Mouse (Mus musculus) CH12.LX (cell line): ENCODE measurements around the gene Calhm1. TPM values are rescaled to one million over a fixed set of nuclear protein-coding genes. Genes with fewer than 3 reads are reported as not detected.

Experiments used
- DNase-seq: peaks from one replicate; pipeline ENCODE4 v3.0.0-alpha.2; 2013; ENCODE audit errors: extremely low read depth
- H3K27ac ChIP-seq: 2 replicates; pipeline ENCODE4 v1.5.1; 2012; ENCODE audit warnings: low read depth, mild to moderate bottlenecking, control low read depth, moderate library complexity; ENCODE audit not compliant: insufficient read depth
- H3K27me3 ChIP-seq: replicated peaks from 2 replicates; pipeline ENCODE3; 2012; ENCODE audit warnings: inconsistent platforms
- H3K36me3 ChIP-seq, 2 experiments: replicated peaks in 1 of 2; 2 replicates each; pipeline versions ENCODE3 to v1.6.1; 2012; ENCODE audit warnings: inconsistent platforms in 1 of 2, low read length in 1 of 2, mild to moderate bottlenecking in 1 of 2, mixed read lengths in 1 of 2, moderate library complexity in 1 of 2; ENCODE audit not compliant: control insufficient read depth in 1 of 2, insufficient read depth in 1 of 2
- H3K4me1 ChIP-seq, 2 experiments: 2 replicates each; pipeline ENCODE4 v1.6.1; 2012; ENCODE audit warnings: inconsistent platforms in 1 of 2, moderate library complexity in 1 of 2; ENCODE audit not compliant: insufficient read depth in 2 of 2, control insufficient read depth in 1 of 2
- H3K4me2 ChIP-seq: 2 replicates; pipeline ENCODE4 v1.6.1; 2012; ENCODE audit warnings: low read depth, mild to moderate bottlenecking, control low read depth; ENCODE audit not compliant: poor library complexity, insufficient read depth, severe bottlenecking
- H3K4me3 ChIP-seq, 3 experiments: fragments of 150-350 bp in 1 of 3; sonication (generic) in 1 of 3; replicated peaks in 1 of 3; 2 replicates each; pipeline versions ENCODE3 to v1.5.1; 2011 to 2012; ENCODE audit warnings: low read depth in 2 of 3, low read length in 2 of 3, mild to moderate bottlenecking in 2 of 3, moderate library complexity in 2 of 3, control low read depth in 1 of 3, improper control_type of control experiment in 1 of 3, inconsistent platforms in 1 of 3, mixed read lengths in 1 of 3; ENCODE audit not compliant: poor library complexity in 1 of 3
- H3K79me2 ChIP-seq: replicated peaks from 2 replicates; pipeline ENCODE4 v1.6.1; 2012; ENCODE audit warnings: mild to moderate bottlenecking, moderate library complexity; ENCODE audit not compliant: control insufficient read depth, poor library complexity, insufficient read depth, severe bottlenecking; ENCODE audit errors: extremely low read depth
- H3K9ac ChIP-seq: 2 replicates; pipeline ENCODE4 v1.6.1; 2012; ENCODE audit warnings: low read depth, mild to moderate bottlenecking, control low read depth, moderate library complexity; ENCODE audit not compliant: insufficient read depth
- H3K9me3 ChIP-seq: replicated peaks from 2 replicates; pipeline ENCODE3; 2012; ENCODE audit warnings: low read length, inconsistent platforms, mixed read lengths
- CHD2 ChIP-seq: IDR thresholded peaks from 2 replicates; pipeline ENCODE4 v1.6.1; 2011; ENCODE audit warnings: low read length, improper control_type of control experiment
- CTCF ChIP-seq, 2 experiments: IDR thresholded peaks in 1 of 2; conservative IDR thresholded peaks in 1 of 2; 2 replicates each; pipeline ENCODE4 v1.5.1; 2011 to 2012; ENCODE audit warnings: low read depth in 2 of 2, low read length in 2 of 2, improper control_type of control experiment in 1 of 2, inconsistent platforms in 1 of 2, mild to moderate bottlenecking in 1 of 2, moderate library complexity in 1 of 2
- E2F4 ChIP-seq: IDR thresholded peaks from 2 replicates; pipeline ENCODE4 v1.6.1; 2011; ENCODE audit warnings: low read depth, low read length, improper control_type of control experiment; ENCODE audit not compliant: insufficient replicate concordance
- ELF1 ChIP-seq: IDR thresholded peaks from 2 replicates; pipeline ENCODE4 v1.6.1; 2014; ENCODE audit warnings: low read depth, mild to moderate bottlenecking, inconsistent platforms, low read length, improper control_type of control experiment
- EP300 ChIP-seq: IDR thresholded peaks from 2 replicates; pipeline ENCODE4 v1.6.1; 2011; ENCODE audit warnings: low read length, improper control_type of control experiment
- GABPA ChIP-seq: IDR thresholded peaks from 2 replicates; pipeline ENCODE4 v1.6.1; 2012; ENCODE audit warnings: low read depth, low read length, improper control_type of control experiment, inconsistent platforms; ENCODE audit not compliant: insufficient replicate concordance
- HCFC1 ChIP-seq: IDR thresholded peaks from 2 replicates; pipeline ENCODE4 v1.6.1; 2012; ENCODE audit warnings: low read depth, mild to moderate bottlenecking, inconsistent platforms, low read length, improper control_type of control experiment
- JUN ChIP-seq: IDR thresholded peaks from 2 replicates; pipeline ENCODE4 v1.6.1; 2011; ENCODE audit warnings: low read depth, mild to moderate bottlenecking, low read length, improper control_type of control experiment, moderate library complexity; ENCODE audit not compliant: insufficient read depth
- JUND ChIP-seq: conservative IDR thresholded peaks from 2 replicates; pipeline ENCODE4 v1.6.1; 2011; ENCODE audit warnings: low read depth, low read length, improper control_type of control experiment
- MAFK ChIP-seq: IDR thresholded peaks from 2 replicates; pipeline ENCODE4 v1.6.1; 2011; ENCODE audit warnings: low read length, improper control_type of control experiment; ENCODE audit not compliant: insufficient replicate concordance
- MAZ ChIP-seq: IDR thresholded peaks from 2 replicates; pipeline ENCODE4 v1.6.1; 2012; ENCODE audit warnings: low read depth, mild to moderate bottlenecking, inconsistent platforms, low read length, improper control_type of control experiment, moderate library complexity
- MEF2A ChIP-seq: IDR thresholded peaks from 2 replicates; pipeline ENCODE4 v1.6.1; 2014; ENCODE audit warnings: low read depth, mild to moderate bottlenecking, inconsistent platforms, low read length, improper control_type of control experiment, borderline replicate concordance
- MXI1 ChIP-seq: IDR thresholded peaks from 2 replicates; pipeline ENCODE4 v1.6.1; 2011; ENCODE audit warnings: mild to moderate bottlenecking, low read depth, low read length, improper control_type of control experiment
- NELFE ChIP-seq: IDR thresholded peaks from 2 replicates; pipeline ENCODE4 v1.6.1; 2011; ENCODE audit warnings: low read depth, low read length, improper control_type of control experiment
- PAX5 ChIP-seq: IDR thresholded peaks from 2 replicates; pipeline ENCODE4 v1.6.1; 2012; ENCODE audit warnings: low read length, inconsistent platforms, mixed read lengths
- SIN3A ChIP-seq: IDR thresholded peaks from 2 replicates; pipeline ENCODE4 v1.6.1; 2012; ENCODE audit warnings: low read length, improper control_type of control experiment, inconsistent platforms
- SMC3 ChIP-seq: IDR thresholded peaks from 2 replicates; pipeline ENCODE4 v1.6.1; 2011; ENCODE audit warnings: low read depth, low read length, improper control_type of control experiment
- TCF12 ChIP-seq: IDR thresholded peaks from 2 replicates; pipeline ENCODE4 v1.6.1; 2014; ENCODE audit warnings: low read depth, mild to moderate bottlenecking, inconsistent platforms, low read length, improper control_type of control experiment
- ZKSCAN1 ChIP-seq: IDR thresholded peaks from 2 replicates; pipeline ENCODE4 v1.6.1; 2012; ENCODE audit warnings: low read depth, inconsistent platforms, low read length, improper control_type of control experiment, borderline replicate concordance
- dilution Hi-C: fragments of 300-500 bp; cut with MboI; formaldehyde crosslinking; loops from 2 replicates; pipeline ENCODE4 v1.14.3; 2020; ENCODE audit warnings: low sequenced_read_pairs; ENCODE audit not compliant: extremely low pct_unique_long_range_greater_than_20kb, extremely low pct_ligation_motif_present
- in situ Hi-C: fragments of 300-500 bp; cut with MboI; formaldehyde crosslinking; loops from 3 replicates; pipeline ENCODE4 v1.14.3; 2019; ENCODE audit warnings: low sequenced_read_pairs, low pct_ligation_motif_present, low pct_unique_long_range_greater_than_20kb, mixed read lengths
- polyA plus RNA-seq: library from polyadenylated mRNA; unstranded; fragments of >175 nt; gene quantifications from 2 replicates; pipeline ENCODE4 v1.2.1, GENCODE M21; 2012; ENCODE audit warnings: low read depth; ENCODE audit not compliant: insufficient read length
- total RNA-seq, 2 experiments: library from RNA; depleted of rRNA; stranded (reverse); fragments of 300-350 nt in 1 of 2; fragments of >200 nt in 1 of 2; gene quantifications; 2 replicates each; pipeline ENCODE4 v1.2.3; 2012 to 2014

Gene Calhm1
- total and polyA plus RNA-seq, 3 experiments, result not detected

GRCm38 (mm10) chr19:47101080-47101479, 43.0 kb downstream of the Calhm1 start:
- Histone ChIP-seq H3K27ac (no peak overlapping the region), H3K36me3 (peaks cover 88 to 99% of the 10 kb centered on the region in 2 experiments), H3K79me2 (no peaks in the 10 kb centered on the region; the same call in 1 of the 2 replicates), H3K9me3 (no peaks in the 10 kb centered on the region), H3K4me3 (no peak overlapping the region), H3K9ac (no peak overlapping the region), H3K27me3 (no peaks in the 10 kb centered on the region), H3K4me1 (no peaks in the 10 kb centered on the region), H3K4me2 (no peak overlapping the region)
- no peak for DNase-seq
- in situ Hi-C loops, result no loop called here
- dilution Hi-C loops, result no loop called here
- TF ChIP-seq JUN (no peak), EP300 (no peak), ZKSCAN1 (no peak), GABPA (no peak), ELF1 (no peak), E2F4 (no peak), PAX5 (no peak), MXI1 (no peak), MEF2A (no peak), SMC3 (no peak), SIN3A (no peak), TCF12 (no peak), CHD2 (no peak), NELFE (no peak), CTCF (conservative IDR thresholded peaks at IDR 0.05 in 1 of 2, IDR thresholded peaks at IDR 0.05 in 1 of 2; ENCODE audit: low read depth in 2 of 2, low read length in 2 of 2) (no peak), MAZ (no peak), JUND (no peak), MAFK (no peak), HCFC1 (no peak)

Other genes starting within 250 kb of the Calhm1 start
- not detected in 2 replicates for gene Ina, start 129.6 kb downstream of the Calhm1 start, total RNA-seq (2012; rRNA removed)
- gene Ina, start 129.6 kb downstream of the Calhm1 start, total RNA-seq (2014; rRNA removed), result not detected in 2 replicates
- not detected in 2 replicates for gene Ina, start 129.6 kb downstream of the Calhm1 start, polyA plus RNA-seq
- 15.1 and 22.5 TPM in 2 replicates for gene Nt5c2, start 129.1 kb downstream of the Calhm1 start, total RNA-seq (2012; rRNA removed)
- gene Nt5c2, start 129.1 kb downstream of the Calhm1 start, total RNA-seq (2014; rRNA removed), result 21.1 and 26.0 TPM in 2 replicates
- gene Nt5c2, start 129.1 kb downstream of the Calhm1 start, polyA plus RNA-seq, result 58.8 and 62.9 TPM in 2 replicates
- gene Pcgf6, start 93.3 kb downstream of the Calhm1 start, total RNA-seq (2012; rRNA removed), result 17.3 and 20.1 TPM in 2 replicates
- gene Pcgf6, start 93.3 kb downstream of the Calhm1 start, total RNA-seq (2014; rRNA removed), result 43.8 and 48.0 TPM in 2 replicates
- gene Pcgf6, start 93.3 kb downstream of the Calhm1 start, polyA plus RNA-seq, result 35.7 and 39.7 TPM in 2 replicates
- gene Taf5, start 76.5 kb downstream of the Calhm1 start, total RNA-seq (2012; rRNA removed), result 10.0 and 10.4 TPM in 2 replicates
- 13.7 and 15.5 TPM in 2 replicates for gene Taf5, start 76.5 kb downstream of the Calhm1 start, total RNA-seq (2014; rRNA removed)
- 8.9 and 10.5 TPM in 2 replicates for gene Taf5, start 76.5 kb downstream of the Calhm1 start, polyA plus RNA-seq
- 226 and 344 TPM in 2 replicates for gene Usmg5, start 53.6 kb downstream of the Calhm1 start, total RNA-seq (2012; rRNA removed)
- 500 and 646 TPM in 2 replicates for gene Usmg5, start 53.6 kb downstream of the Calhm1 start, total RNA-seq (2014; rRNA removed)
- 511 and 674 TPM in 2 replicates for gene Usmg5, start 53.6 kb downstream of the Calhm1 start, polyA plus RNA-seq
- gene Pdcd11, start 53.5 kb downstream of the Calhm1 start, total RNA-seq (2012; rRNA removed), result 49.7 and 62.0 TPM in 2 replicates
- gene Pdcd11, start 53.5 kb downstream of the Calhm1 start, total RNA-seq (2014; rRNA removed), result 24.6 and 26.6 TPM in 2 replicates
- gene Pdcd11, start 53.5 kb downstream of the Calhm1 start, polyA plus RNA-seq, result 78.0 and 79.7 TPM in 2 replicates
- gene Calhm2, start 6.0 kb downstream of the Calhm1 start, total RNA-seq (2012; rRNA removed), result 10.4 and 11.9 TPM in 2 replicates
- 6.3 and 6.5 TPM in 2 replicates for gene Calhm2, start 6.0 kb downstream of the Calhm1 start, total RNA-seq (2014; rRNA removed)
- gene Calhm2, start 6.0 kb downstream of the Calhm1 start, polyA plus RNA-seq, result 9.0 and 10.1 TPM in 2 replicates
- gene Calhm3, start 13.5 kb upstream of the Calhm1 start, total RNA-seq (2012; rRNA removed), result not detected in 2 replicates
- not detected in 2 replicates for gene Calhm3, start 13.5 kb upstream of the Calhm1 start, total RNA-seq (2014; rRNA removed)
- not detected in 2 replicates for gene Calhm3, start 13.5 kb upstream of the Calhm1 start, polyA plus RNA-seq
- gene Neurl1a, start 34.6 kb upstream of the Calhm1 start, total RNA-seq (2012; rRNA removed), result 0.13 TPM in 1 of 2 replicates, not detected in the other
- 0.05 TPM in 1 of 2 replicates, not detected in the other for gene Neurl1a, start 34.6 kb upstream of the Calhm1 start, total RNA-seq (2014; rRNA removed)
- not detected in 2 replicates for gene Neurl1a, start 34.6 kb upstream of the Calhm1 start, polyA plus RNA-seq